Mouse (Mus musculus) T-helper 17 cell (primary cell): ENCODE measurements around the gene Stt3a.

Experiments
- in situ Hi-C, 2 experiments: fragments of 300-600 bp; cut with MboI, MseI; formaldehyde crosslinking; loops; 1 replicate in 1 of 2; 2 replicates in 1 of 2; pipeline ENCODE4 v1.15.1; 2025; ENCODE audit warnings: high pct_unique_total_duplicates in 2 of 2

Stt3a gene

DNA sequence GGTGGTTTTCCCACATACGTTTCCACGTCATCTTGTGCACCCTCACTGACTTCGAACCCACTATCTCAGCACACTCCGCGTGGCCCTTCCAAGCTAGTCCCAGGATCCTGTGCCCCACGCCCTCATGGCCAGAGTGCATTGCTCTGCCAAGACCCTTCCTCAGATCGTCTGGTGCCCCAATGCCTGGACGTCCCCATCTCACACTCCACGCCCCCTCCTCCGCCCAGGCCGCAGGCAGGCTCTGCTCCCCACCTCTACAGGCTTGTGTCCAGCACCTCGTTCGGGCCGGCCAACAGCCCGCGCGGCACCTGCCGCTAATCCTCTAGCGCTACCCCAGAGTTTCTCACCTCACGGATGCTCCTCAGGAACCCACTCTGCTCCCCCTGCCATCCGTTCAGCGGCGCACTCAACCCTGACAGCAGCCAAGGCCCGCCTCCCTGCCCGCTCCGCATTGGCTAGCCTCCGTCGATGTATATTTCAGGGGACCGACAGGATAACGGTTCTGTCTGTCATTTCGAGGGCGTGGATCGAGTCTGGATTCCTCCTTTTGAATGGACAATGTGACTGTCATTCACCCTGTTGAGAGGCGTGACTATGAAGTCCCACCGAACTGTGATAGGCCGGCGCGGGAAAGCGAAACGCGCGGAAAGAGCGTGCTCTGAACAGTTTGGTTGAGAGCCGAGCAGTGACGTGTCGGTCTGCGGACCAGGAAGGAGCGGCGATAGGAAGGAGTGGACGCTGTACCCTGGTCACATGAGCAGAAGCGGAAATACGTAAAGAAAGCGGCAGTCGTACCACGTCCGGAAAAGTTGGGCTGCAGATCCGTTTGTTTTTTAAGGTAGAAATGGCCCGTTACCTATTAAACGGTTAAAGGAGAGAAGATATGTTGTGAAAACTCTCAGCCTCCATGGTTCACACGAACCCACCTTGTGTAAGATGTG is at the start of gene Stt3a:
Stt3a (minus strand) TSS at position 477 of the 941 bp plus-strand sequence.
- in situ Hi-C loops = loop anchor here (5.0 to 25.0 kb wide), 3 partner anchors 35 to 1655 kb away; partner anchors contain the start of genes Chek1 (in 1 of the 2) and St3gal4 (in 1 of the 2)

DNA sequence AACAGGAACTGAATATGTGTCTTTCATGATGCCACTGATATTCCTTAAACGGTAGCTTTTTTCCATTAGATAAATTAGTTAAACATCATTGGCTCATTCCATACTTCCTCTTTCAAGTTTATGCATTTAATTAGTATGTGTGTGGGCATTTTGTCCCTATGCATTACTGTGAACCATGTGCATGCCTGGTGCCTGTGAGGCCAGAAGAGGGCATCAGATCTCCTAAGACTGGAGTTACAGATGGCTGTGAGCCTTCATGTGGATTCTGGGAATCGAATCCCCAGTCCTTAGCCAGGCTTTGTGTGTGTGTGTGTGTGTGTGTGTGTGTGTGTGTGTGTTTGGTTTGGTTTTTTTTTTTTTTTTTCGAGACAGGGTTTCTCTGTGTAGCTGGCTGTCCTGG is 47.0 kb upstream of the Stt3a start:
- in situ Hi-C loops = no loop called here

DNA sequence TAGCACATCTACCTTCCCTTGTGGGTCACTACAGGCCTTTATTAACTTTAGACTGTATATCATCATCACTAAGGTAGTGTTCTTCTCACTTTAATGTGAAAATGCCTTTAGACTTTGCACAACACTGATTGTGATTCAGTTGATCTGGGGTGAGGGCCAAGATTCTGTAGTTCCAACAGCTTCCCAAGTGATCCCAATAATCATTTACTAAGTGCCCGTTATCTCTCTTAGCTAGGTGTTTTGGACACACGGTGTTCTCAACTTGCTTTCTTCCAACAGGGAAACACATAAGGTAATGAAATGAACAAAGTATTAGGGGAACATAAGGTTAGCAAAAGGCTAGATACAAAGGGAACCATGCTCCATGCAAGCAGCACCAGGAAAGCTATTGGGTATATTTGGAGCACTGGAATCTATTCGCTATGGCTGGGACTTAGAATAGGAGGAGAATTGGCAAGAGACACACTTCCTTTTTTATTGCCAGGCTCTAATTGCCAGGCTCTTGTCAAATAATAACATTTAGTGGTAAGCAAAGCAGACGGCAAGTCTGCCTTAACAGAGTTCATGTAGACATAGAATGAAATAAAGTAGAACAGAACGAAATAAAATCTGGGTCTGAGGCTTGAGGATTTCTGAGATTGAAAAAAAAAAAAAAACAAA is 40.8 kb upstream of the Stt3a start:
- in situ Hi-C loops = no loop called here

DNA sequence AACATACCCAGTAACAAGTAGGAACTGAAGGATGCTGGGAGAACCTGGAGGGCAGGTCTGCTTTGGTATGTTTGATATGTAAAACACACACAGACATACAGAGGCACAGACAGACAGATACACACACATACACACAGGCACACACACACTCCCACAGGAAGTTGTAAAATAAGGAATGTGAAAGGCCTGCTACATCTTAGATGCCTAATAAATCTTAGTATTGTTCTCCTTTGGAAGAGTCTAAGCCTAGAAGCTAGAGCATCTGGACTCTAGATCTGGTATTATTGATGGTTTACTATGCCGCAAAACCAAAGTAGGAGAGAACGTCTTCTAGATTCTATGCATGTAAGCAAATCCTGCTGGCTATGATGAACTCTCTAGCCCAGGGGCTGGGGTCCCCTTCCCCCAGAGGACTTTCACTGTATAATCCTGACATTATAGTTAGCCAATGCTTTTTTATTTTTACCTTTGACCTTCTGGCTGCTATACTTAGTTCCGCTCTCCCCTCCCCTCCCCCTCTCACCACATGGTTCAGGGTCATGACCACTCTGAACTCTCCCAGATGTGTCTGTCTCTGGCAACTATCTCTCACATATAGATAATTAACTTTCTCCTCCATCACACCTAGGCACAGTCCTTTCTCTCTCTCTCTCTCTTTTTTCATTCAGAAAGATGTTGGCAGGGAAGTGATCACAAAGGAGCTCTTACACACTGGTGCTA is 37.9 kb upstream of the Stt3a start:
- in situ Hi-C loops = no loop called here

DNA sequence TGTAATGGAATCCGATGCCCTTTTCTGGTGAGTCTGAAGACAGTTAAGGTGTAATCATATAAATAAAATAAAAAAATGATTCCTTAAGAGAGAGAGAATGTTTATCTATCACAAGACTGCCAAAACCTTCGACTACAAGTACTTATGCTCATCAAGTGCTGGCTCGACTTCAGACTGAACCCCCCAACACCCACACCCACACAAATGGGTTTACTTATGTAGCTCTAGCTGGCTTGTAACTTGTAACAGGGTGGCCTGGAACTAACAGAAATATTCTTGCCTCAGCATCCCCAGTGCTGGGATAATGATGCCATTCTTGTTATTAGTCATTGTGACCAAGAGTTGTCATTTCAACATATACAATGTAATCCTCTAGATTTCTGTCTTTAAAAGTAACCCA is 36.4 kb upstream of the Stt3a start:
- in situ Hi-C loops = no loop called here

DNA sequence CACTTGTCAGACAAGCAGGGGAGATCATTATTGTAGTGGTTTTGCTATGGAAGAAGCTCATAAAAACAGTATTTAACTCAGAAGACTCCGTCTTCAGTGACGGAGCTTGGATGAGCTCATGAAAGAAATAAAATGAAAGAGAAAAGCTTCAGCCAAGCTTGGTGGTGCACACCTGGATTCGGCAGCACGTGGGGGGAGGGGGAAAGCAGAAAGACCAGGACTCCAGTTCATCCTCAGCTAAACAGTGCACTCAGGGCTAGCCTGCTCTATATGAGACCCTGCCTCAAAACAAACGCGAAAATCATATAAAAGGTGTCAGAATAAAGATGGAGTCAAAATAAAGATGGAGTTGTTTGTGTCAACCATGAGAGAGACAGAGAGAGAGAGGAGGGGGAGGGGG is 35.9 kb upstream of the Stt3a start:
- in situ Hi-C loops = no loop called here

DNA sequence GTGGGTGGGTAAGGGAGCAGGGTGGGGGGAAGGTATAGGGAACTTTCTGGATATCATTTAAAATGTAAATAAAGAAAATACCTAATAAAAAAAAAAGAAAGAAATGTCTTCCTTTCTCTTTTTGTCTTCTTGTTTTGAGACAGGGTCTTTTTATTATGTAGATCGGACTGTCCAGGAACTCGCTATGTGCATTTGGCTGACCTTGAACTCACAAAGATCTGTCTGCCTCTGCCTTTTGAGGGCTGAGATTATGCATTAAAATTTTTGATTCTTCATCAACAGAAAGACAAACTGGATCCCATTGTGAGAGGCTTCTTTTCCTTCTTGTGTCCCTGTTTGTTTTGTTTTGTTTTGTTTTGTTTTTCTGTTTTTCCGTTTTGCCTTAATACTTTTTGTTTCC is 35.5 kb upstream of the Stt3a start:
- in situ Hi-C loops = no loop called here

DNA sequence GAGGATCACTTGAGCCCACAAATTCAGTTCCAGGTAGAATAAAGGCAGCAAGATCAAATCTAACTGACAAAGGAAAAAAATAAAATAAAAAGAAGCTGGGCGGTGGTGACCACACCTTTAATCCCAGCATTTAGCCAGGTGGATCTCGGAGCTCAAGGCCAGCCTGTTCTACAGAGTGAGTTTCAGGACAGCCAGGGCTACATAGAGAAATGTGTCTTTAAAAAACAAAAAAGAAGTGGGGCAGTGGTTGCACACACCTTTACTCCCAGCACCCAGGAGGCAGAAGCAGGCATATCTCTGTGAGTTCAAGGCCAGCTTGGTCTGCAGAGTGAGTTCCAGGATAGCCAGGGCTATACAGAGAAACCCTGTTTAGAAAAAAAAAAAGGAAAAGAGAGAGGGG is 34.5 kb upstream of the Stt3a start:
- in situ Hi-C loops = no loop called here

DNA sequence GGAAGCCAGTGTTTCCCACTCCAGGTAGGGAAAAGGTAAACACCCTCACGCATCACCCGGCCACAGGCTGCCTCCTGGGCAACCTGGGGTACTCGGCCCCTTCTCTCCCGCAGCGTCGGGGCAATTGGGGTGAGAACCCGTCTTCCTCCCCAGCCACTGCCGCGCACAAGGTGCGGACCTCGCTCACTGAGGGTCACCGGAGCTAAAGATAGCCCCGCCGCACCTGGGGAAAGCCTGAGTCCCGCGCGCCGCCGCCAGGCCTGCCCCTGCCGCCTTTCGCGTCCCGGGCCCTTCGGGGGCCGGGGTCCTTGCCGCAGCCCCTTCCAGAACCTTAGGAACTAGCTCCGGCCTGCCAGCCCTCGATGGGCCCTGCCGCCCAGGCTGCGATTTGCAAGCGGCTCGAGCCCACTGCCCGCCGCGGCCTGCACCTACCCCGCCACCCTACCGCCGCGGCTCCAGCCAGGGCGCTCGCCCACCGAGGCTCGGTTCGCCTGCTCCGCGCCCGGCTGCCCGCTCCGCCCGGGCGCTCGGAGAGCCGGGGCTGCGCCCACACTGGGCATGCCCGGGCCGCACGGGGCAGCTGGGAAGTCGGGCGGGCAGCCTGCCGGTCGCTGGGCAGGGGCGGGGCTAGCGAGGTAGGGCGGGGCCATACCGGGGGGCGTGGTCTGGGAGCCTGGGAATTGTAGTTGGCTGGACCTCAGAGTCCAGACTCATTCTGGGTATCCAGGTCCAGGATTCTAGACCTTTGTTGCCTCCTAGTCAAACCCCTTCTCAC is 29.5 kb upstream of the Stt3a start, which contains the start of gene Ei24:
Ei24 (minus strand) TSS at position 613 of the 775 bp plus-strand sequence.
- in situ Hi-C loops = no loop called here

DNA sequence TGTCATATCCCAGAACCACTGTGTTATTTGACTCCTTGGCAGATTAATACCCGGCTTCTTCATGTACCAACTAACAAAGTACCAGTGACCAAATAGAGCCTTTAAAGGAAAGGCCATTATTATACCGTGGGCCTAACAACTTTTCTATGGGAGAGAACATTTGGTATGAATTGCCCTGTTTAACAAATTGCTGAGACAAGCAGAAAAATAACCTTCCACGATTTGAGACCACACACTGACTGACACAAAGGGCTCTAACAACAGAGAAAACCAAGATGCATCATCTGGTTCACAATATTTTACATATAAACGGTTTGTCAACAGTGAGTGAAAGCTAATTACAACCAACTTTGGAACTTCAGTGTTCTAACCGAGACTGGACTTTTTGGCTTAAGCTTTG is 28.7 kb upstream of the Stt3a start:
- in situ Hi-C loops = no loop called here

DNA sequence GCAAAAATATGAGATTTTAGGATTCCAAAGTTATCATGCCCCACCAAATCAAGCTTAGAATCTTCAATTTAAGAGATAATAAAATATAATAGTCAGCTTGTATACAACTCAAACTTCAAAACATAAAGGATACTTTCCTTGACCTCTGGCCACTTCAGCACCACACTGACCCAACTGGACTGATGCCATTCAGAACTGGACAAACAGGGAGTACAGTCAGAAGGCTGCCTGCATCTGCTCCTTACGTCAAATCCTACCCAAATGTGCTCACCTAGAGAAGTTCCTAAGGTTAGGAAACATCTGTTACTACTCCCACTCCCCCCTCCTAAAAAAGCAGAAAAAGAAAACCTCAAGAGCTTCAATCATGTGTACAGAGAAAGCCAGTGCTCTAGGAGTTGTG is 28.1 kb upstream of the Stt3a start:
- in situ Hi-C loops = no loop called here

DNA sequence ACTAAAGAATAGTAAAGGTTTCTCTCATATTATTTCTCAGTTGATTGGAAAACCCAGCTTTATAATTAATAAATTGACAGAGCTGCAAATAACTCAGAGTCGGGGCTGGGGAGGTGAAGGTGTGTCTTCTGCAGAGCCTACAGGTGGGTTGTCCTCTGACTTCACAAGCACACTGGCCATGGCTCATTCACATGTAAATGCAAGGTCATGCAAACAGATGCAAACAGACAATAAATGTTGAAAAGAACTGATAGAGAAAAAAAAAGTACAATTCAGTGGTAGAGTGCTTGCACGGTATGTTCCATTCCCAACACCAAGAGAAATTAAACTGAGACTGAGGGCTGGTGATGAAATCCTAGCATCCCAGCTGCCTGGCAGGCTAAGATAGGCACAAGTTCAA is 27.0 kb upstream of the Stt3a start:
- in situ Hi-C loops = no loop called here

DNA sequence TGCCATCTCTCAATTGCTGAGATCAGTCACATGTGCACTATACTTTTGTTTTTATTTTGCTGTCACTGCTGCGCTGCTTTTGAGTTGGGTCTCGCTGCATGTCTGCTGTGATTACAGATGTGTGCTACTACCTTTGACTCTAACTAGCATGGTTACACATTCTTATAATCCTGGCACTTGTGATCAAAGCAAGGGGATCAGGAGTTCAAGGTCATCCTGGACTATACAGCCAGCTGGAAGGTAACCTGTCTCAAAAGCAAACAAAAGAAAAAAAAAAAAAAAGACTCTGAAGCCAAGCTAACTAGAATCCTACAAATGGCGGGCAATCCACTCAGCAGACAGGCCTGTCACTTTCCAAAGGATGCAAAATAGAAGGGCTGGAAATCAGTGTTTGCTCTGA is 24.7 kb upstream of the Stt3a start:
- in situ Hi-C loops = no loop called here

DNA sequence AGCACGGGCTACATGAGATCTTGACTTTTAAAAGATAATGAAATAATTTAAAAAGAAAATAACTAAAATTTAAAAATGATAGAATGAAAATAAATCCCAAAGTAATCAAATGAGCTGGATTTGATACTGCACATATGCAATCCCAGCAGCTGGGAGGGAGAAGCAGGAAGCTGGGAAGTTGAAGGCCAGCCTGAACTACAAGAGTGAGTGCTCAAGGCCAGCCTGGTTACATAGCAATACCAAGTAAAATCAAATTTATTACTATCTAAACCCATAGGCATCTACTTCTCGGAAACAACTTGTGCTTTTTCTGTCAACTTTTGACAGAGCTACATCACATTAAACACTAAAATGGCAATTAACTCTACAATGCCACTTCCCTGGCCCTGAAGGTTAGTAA is 16.4 kb upstream of the Stt3a start:
- in situ Hi-C loops = no loop called here

DNA sequence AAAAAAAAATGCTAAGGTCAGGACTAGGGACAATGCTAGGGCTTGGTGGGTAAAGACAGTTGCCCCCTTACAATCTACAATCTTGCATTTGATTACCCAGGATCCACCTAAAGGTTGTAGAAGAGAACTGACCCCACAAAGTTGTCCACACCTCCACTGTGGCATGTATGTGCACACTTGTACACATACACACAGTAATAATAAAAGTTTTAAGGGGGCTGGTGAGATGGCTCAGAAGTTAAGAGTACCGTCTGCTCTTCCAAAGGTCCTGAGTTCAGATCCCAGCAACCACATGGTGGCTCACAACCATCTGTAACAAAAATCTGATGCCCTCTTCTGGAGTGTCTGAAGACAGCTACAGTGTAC is 1.6 kb upstream of the Stt3a start:
- in situ Hi-C loops = loop anchor here (5.0 to 25.0 kb wide), 3 partner anchors 37 to 1657 kb away; partner anchors contain the start of genes Chek1 (in 1 of the 2) and St3gal4 (in 1 of the 2)

DNA sequence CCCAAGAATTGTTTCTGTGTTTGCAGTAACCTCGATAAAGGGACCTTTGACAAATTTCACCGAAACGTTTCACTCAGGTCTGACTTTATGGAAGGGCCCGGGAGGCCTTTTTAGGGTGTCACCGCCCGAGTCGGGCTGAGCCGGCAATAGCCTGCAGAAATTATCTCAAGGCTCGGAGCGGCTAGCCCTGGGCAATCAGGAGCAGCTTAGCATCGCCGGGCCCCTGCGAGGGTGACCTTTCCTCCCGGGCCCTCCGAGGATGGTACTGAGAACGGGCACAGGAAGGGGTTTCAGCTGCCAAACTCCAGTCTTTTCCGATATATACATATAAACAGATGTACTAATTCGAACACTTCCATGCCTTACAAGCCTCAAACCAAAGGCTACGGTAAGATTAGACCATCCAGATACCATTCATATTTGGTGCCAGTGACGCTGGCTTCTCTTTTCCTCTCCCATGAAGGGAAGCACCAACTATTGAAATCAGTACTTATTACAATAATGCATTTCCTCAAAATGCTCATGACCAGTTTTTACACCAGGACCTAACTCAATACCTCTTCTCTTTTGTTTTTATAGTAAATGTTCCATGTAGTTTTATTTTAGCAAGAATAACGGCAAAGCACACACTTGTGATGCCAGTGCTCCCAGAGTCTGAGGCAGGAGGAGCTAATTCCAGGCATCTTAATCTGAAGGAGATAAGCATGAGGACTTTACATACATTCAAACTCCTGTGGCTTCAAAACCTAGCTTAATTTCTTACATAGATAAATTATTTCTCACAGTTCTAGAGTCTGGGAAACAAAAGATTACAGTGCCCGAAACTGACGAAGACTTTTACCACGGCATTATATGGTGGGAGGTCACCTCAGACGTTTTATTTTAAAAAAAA is 923 bp upstream of the Stt3a start:
- in situ Hi-C loops = loop anchor here (5.0 to 25.0 kb wide), 3 partner anchors 36 to 1656 kb away; partner anchors contain the start of genes Chek1 (in 1 of the 2) and St3gal4 (in 1 of the 2)

DNA sequence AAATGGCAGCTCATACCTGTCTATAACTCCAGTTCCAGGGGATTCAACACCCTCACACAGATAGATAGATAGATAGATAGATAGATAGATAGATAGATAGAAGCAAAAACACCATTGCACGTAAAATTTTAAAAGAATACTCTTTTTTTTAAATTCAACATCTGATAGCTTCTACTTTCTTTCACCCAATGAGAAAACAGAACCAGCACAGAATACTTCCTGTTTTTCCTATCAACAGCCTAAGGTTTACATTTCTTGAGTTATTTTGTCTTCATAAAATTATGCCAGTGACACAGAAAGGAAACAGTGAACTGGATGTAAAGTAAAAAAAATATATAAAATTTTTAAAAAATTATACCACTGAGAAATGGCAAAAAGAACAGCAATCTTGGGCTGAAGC is 3.1 kb downstream of the Stt3a start:
- in situ Hi-C loops = loop anchor here in 1 of 2 experiments (25.0 kb wide), 1 partner anchor 1652 kb away; the partner anchor contains the start of gene St3gal4

DNA sequence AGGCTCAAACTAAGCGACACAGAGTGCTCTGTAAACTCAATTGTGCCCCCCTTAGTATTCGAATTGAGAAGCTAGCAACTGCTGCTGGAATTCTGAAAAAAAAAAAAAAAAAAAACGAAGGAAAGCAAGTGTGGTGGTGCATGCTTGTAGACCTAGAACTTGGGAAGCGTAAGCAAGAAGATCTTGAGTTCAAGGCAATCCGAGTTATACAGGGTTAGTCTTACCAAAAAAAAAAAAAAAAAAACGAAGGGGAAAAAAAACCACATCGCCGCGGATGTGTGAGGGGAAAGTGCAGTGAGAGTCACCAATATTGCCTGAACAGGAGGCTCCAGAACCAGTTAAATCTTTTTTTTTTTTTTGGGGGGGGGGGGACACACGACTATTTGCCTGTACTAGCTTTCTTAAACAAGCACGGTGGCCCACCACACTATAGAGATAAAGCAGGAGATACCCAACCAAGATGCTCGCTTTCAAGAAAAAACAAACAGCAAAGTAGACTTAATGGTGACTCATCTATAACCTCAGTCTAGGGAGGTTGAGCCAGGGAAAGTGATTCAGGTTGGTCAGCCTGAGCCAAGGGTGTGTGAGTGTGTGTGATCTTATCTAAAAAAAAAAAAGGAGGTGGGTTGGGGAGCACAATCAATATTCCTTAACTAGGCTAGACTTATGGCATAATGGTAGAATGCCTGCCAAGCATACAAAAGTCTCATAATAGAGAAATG is 40.3 kb downstream of the Stt3a start, which contains the start of gene Chek1:
Chek1 (minus strand) TSS at position 32 of the 722 bp plus-strand sequence.
- in situ Hi-C loops = loop anchor here (5.0 to 25.0 kb wide), 2 partner anchors 40 to 1515 kb away; partner anchors contain the start of genes Foxred1 (in 2 of the 2), Srpr (in 2 of the 2), Tirap (in 2 of the 2) and Stt3a (in 1 of the 2)
